Mouse (Mus musculus): Measurements from ENCODE around the gene Cltrn. TPM values are rescaled to one million over a fixed set of nuclear protein-coding genes. Genes with fewer than 3 reads are reported as not detected.

The Cltrn gene
- total and polyA plus RNA-seq, 3 experiments, result not detected

- Histone ChIP-seq H3K4me1 (ENCODE audit: control insufficient read depth in 1 of 2, insufficient read depth in 2 of 2) (no peaks in the 10 kb centered on the region), H3K36me3 (replicated peaks in 1 of 2; ENCODE audit: control insufficient read depth in 1 of 2, insufficient read depth in 1 of 2, low read length in 1 of 2) (no peaks in the 10 kb centered on the region), H3K27me3 (replicated peaks) (no peaks in the 10 kb centered on the region), H3K4me3 (replicated peaks in 1 of 3; ENCODE audit: low read depth in 2 of 3, low read length in 2 of 3, poor library complexity in 1 of 3) (no peak overlapping the region), H3K79me2 (replicated peaks; ENCODE audit: control insufficient read depth, extremely low read depth, insufficient read depth, poor library complexity, severe bottlenecking) (no peaks in the 10 kb centered on the region), H3K9me3 (replicated peaks; ENCODE audit: low read length) (no peaks in the 10 kb centered on the region), H3K27ac (ENCODE audit: insufficient read depth, low read depth) (no peak overlapping the region), H3K4me2 (ENCODE audit: insufficient read depth, low read depth, poor library complexity, severe bottlenecking) (no peak overlapping the region), H3K9ac (ENCODE audit: insufficient read depth, low read depth) (no peak overlapping the region)
- no peak for TF ChIP-seq USF1 (IDR thresholded peaks at IDR 0.05; ENCODE audit: low read depth, low read length)
- no peak for TF ChIP-seq JUND (conservative IDR thresholded peaks at IDR 0.05; ENCODE audit: low read depth, low read length)
- TF ChIP-seq SMC3 (IDR thresholded peaks at IDR 0.05; ENCODE audit: low read depth, low read length), result no peak
- no peak for TF ChIP-seq CTCF (conservative IDR thresholded peaks at IDR 0.05 in 1 of 2, IDR thresholded peaks at IDR 0.05 in 1 of 2; ENCODE audit: low read depth in 2 of 2, low read length in 2 of 2)
- no peak for TF ChIP-seq JUN (IDR thresholded peaks at IDR 0.05; ENCODE audit: insufficient read depth, low read depth, low read length)
- TF ChIP-seq ZKSCAN1 (IDR thresholded peaks at IDR 0.05; ENCODE audit: borderline replicate concordance, low read depth, low read length), result no peak
- TF ChIP-seq NRF1 (IDR thresholded peaks at IDR 0.05; ENCODE audit: low read depth, low read length), result no peak
- DNase-seq (ENCODE audit: extremely low read depth), result no peak
- dilution Hi-C loops (cut with MboI; ENCODE audit: extremely low pct_ligation_motif_present, extremely low pct_unique_long_range_greater_than_20kb, low sequenced_read_pairs) (no loop called here), in situ Hi-C loops (cut with MboI; ENCODE audit: low pct_ligation_motif_present, low pct_unique_long_range_greater_than_20kb, low sequenced_read_pairs) (no loop called here)
These were observed 22.5 kb downstream of the Cltrn start for GRCm38 (mm10) chrX:164111146-164111545.

- Histone ChIP-seq H3K4me1 (ENCODE audit: control insufficient read depth in 1 of 2, insufficient read depth in 2 of 2) (no peaks in the 10 kb centered on the region), H3K4me3 (replicated peaks in 1 of 3; ENCODE audit: low read depth in 2 of 3, low read length in 2 of 3, poor library complexity in 1 of 3) (no peak overlapping the region), H3K36me3 (replicated peaks in 1 of 2; ENCODE audit: control insufficient read depth in 1 of 2, insufficient read depth in 1 of 2, low read length in 1 of 2) (no peaks in the 10 kb centered on the region), H3K27ac (ENCODE audit: insufficient read depth, low read depth) (no peak overlapping the region), H3K9ac (ENCODE audit: insufficient read depth, low read depth) (no peak overlapping the region), H3K79me2 (replicated peaks; ENCODE audit: control insufficient read depth, extremely low read depth, insufficient read depth, poor library complexity, severe bottlenecking) (no peaks in the 10 kb centered on the region), H3K4me2 (ENCODE audit: insufficient read depth, low read depth, poor library complexity, severe bottlenecking) (no peak overlapping the region), H3K9me3 (replicated peaks; ENCODE audit: low read length) (no peaks in the 10 kb centered on the region), H3K27me3 (replicated peaks) (no peaks in the 10 kb centered on the region)
- no peak for DNase-seq (ENCODE audit: extremely low read depth)
- in situ Hi-C loops (cut with MboI; ENCODE audit: low pct_ligation_motif_present, low pct_unique_long_range_greater_than_20kb, low sequenced_read_pairs), result no loop called here
- dilution Hi-C loops (cut with MboI; ENCODE audit: extremely low pct_ligation_motif_present, extremely low pct_unique_long_range_greater_than_20kb, low sequenced_read_pairs), result no loop called here
- TF ChIP-seq USF1 (IDR thresholded peaks at IDR 0.05; ENCODE audit: low read depth, low read length), result no peak
- TF ChIP-seq PAX5 (IDR thresholded peaks at IDR 0.05; ENCODE audit: low read length), result no peak
- no peak for TF ChIP-seq MAZ (IDR thresholded peaks at IDR 0.05; ENCODE audit: low read depth, low read length)
- no peak for TF ChIP-seq IRF4 (IDR thresholded peaks at IDR 0.05; ENCODE audit: low read depth, low read length)
- TF ChIP-seq POLR2A (IDR thresholded peaks at IDR 0.05; ENCODE audit: low read depth, low read length), result no peak
- TF ChIP-seq HCFC1 (IDR thresholded peaks at IDR 0.05; ENCODE audit: low read depth, low read length), result no peak
- TF ChIP-seq UBTF (IDR thresholded peaks at IDR 0.05; ENCODE audit: low read depth, low read length), result no peak
- TF ChIP-seq JUN (IDR thresholded peaks at IDR 0.05; ENCODE audit: insufficient read depth, low read depth, low read length), result no peak
- TF ChIP-seq MAX (IDR thresholded peaks at IDR 0.05; ENCODE audit: low read length), result no peak
- no peak for TF ChIP-seq JUND (conservative IDR thresholded peaks at IDR 0.05; ENCODE audit: low read depth, low read length)
- TF ChIP-seq NELFE (IDR thresholded peaks at IDR 0.05; ENCODE audit: low read depth, low read length), result no peak
- TF ChIP-seq ZMIZ1 (IDR thresholded peaks at IDR 0.05; ENCODE audit: low read depth, low read length), result no peak
- TF ChIP-seq MXI1 (IDR thresholded peaks at IDR 0.05; ENCODE audit: low read depth, low read length), result no peak
- TF ChIP-seq NRF1 (IDR thresholded peaks at IDR 0.05; ENCODE audit: low read depth, low read length), result no peak
- no peak for TF ChIP-seq TCF12 (IDR thresholded peaks at IDR 0.05; ENCODE audit: low read depth, low read length)
- no peak for TF ChIP-seq CTCF (conservative IDR thresholded peaks at IDR 0.05 in 1 of 2, IDR thresholded peaks at IDR 0.05 in 1 of 2; ENCODE audit: low read depth in 2 of 2, low read length in 2 of 2)
- no peak for TF ChIP-seq CHD2 (IDR thresholded peaks at IDR 0.05; ENCODE audit: low read length)
These were observed 25.1 kb downstream of the Cltrn start for GRCm38 (mm10) chrX:164113744-164114143.
